Comparison of ENCODE assay signal across 8 mouse cellular contexts in genomic region chr5:137530588-137531413, GRCm38 (mm10). TPM values are rescaled to one million over a fixed set of nuclear protein-coding genes. Genes with fewer than 3 reads are reported as not detected.
A peak's percentile ranks its signal among the peaks of the same experiment; 100 is the strongest.
DNase-seq lines count a peak whose midpoint lies in the region; ATAC-seq and TF ChIP-seq lines count a peak whose summit lies in the region.

No protein-coding gene starts in this region.

- no peak for TF ChIP-seq CTCF in intestine, postnatal 0 days (IDR thresholded peaks at IDR 0.05; ENCODE audit: low read depth)

- H3K27me3 ChIP-seq in intestine, postnatal 0 days (replicated peaks; ENCODE audit: control insufficient read depth, insufficient read depth, low read length) = no peaks in the 10 kb centered on the region
- no peaks in the 10 kb centered on the region for H3K27me3 ChIP-seq in limb, embryonic 13.5 days
- H3K27me3 ChIP-seq in midbrain, embryonic 15.5 days (replicated peaks) = no peaks in the 10 kb centered on the region
- no peaks in the 10 kb centered on the region for H3K27me3 ChIP-seq in splenic B cell, adult 2 months (ENCODE audit: control insufficient read depth, insufficient read depth, low read length, poor library complexity, severe bottlenecking)

- H3K9ac ChIP-seq in intestine, postnatal 0 days (ENCODE audit: low read depth, low read length) = peak overlapping the region; percentile 64
- peak overlapping the region; percentile 93 for H3K9ac ChIP-seq in limb, embryonic 13.5 days
- peak overlapping the region; percentile 79 for H3K9ac ChIP-seq in midbrain, embryonic 15.5 days

- H3K27ac ChIP-seq in intestine, postnatal 0 days (ENCODE audit: low read depth, low read length) = peak overlapping the region; percentile 83
- peak overlapping the region; percentile 95 for H3K27ac ChIP-seq in limb, embryonic 13.5 days
- H3K27ac ChIP-seq in midbrain, embryonic 15.5 days = peak overlapping the region; percentile 94

- H3K4me2 ChIP-seq in intestine, postnatal 0 days (replicated peaks; ENCODE audit: low read depth) = peak overlapping the region; percentile 71
- H3K4me2 ChIP-seq in limb, embryonic 13.5 days (replicated peaks) = peak overlapping the region; percentile 98
- peak overlapping the region; percentile 87 for H3K4me2 ChIP-seq in midbrain, embryonic 15.5 days

- peak overlapping the region; percentile 72 for H3K4me3 ChIP-seq in intestine, postnatal 0 days (ENCODE audit: low read depth, low read length)
- peak overlapping the region; percentile 86 for H3K4me3 ChIP-seq in limb, embryonic 13.5 days
- peak overlapping the region; percentile 73 for H3K4me3 ChIP-seq in midbrain, embryonic 15.5 days

- H3K4me1 ChIP-seq in intestine, postnatal 0 days (replicated peaks; ENCODE audit: control insufficient read depth, insufficient read depth, low read length) = 0 out of 2 replicates have a peak, but pooled peaks cover 9% of the 10 kb centered on the region
- H3K4me1 ChIP-seq in limb, embryonic 13.5 days = peaks cover 38% of the 10 kb centered on the region
- peaks cover 37% of the 10 kb centered on the region for H3K4me1 ChIP-seq in midbrain, embryonic 15.5 days

- DNase-seq in thymus, adult 18-20 months = peak; percentile 54 to 72
- no peak for DNase-seq in thymus, postnatal 10 days (ENCODE audit: low spot score in 2 of 2)
- DNase-seq in embryo, embryonic 11 days = peak; percentile 91
- peak; percentile 81 to 87 for DNase-seq in gastrocnemius, postnatal 4 days (ENCODE audit: low spot score in 2 of 2)
- DNase-seq in splenic B cell, adult 2 months (ENCODE audit: low read depth, low spot score) = peak; percentile 89

- WGBS in intestine, postnatal 0 days = 0% methylated on average over 39 of the region's 46 CpGs
- 0% methylated on average over 44 of the region's 46 CpGs for WGBS in limb, embryonic 13.5 days
- WGBS in midbrain, embryonic 15.5 days = under 1% methylated on average over 35 of the region's 46 CpGs

- no peaks in the 10 kb centered on the region for H3K9me3 ChIP-seq in intestine, postnatal 0 days (ENCODE audit: control insufficient read depth)
- no peaks in the 10 kb centered on the region for H3K9me3 ChIP-seq in limb, embryonic 13.5 days
- H3K9me3 ChIP-seq in midbrain, embryonic 15.5 days = no peaks in the 10 kb centered on the region

- peaks cover 41% of the 10 kb centered on the region for H3K36me3 ChIP-seq in intestine, postnatal 0 days (ENCODE audit: control insufficient read depth, insufficient read depth)
- H3K36me3 ChIP-seq in limb, embryonic 13.5 days = peaks cover 40% of the 10 kb centered on the region
- H3K36me3 ChIP-seq in midbrain, embryonic 15.5 days (replicated peaks) = peaks cover 39% of the 10 kb centered on the region
- H3K36me3 ChIP-seq in splenic B cell, adult 2 months (ENCODE audit: control insufficient read depth, insufficient read depth, low read length, poor library complexity, severe bottlenecking) = peaks cover 17% of the 10 kb centered on the region

- no peak for ATAC-seq in intestine, postnatal 0 days
- peak; percentile 38 for ATAC-seq in limb, embryonic 13.5 days (ENCODE audit: low FRiP score, low read depth)
- ATAC-seq in midbrain, embryonic 15.5 days (replicated peaks) = peak; percentile 66

RNA-seq across cellular contexts. Expression of gene Epo, which starts 2.2 kb away (rescaled TPM):
- total RNA-seq in gastrocnemius, postnatal 4 days (2021) = not detected
- not detected in 2 replicates for polyA plus RNA-seq in intestine, postnatal 0 days (2015; fragmentation: Nextera tagmentation; extraction: Ambion mirVana)
- polyA plus RNA-seq in limb, embryonic 13.5 days (2015; fragmentation: Nextera tagmentation; extraction: Ambion mirVana) = 0.78 and 0.86 TPM in 2 replicates
- polyA plus RNA-seq in midbrain, embryonic 15.5 days (2015; fragmentation: Nextera tagmentation; extraction: Ambion mirVana) = not detected in 2 replicates

RNA-seq across cellular contexts. Expression of gene Gnb2, which starts 2.5 kb away (rescaled TPM):
- total RNA-seq in gastrocnemius, postnatal 4 days (2021) = 100 to 1,000 TPM; 483 to 529 TPM
- 386 and 389 TPM in 2 replicates for polyA plus RNA-seq in intestine, postnatal 0 days (2015; fragmentation: Nextera tagmentation; extraction: Ambion mirVana)
- polyA plus RNA-seq in limb, embryonic 13.5 days (2015; fragmentation: Nextera tagmentation; extraction: Ambion mirVana) = 343 and 352 TPM in 2 replicates
- polyA plus RNA-seq in midbrain, embryonic 15.5 days (2015; fragmentation: Nextera tagmentation; extraction: Ambion mirVana) = 525 and 570 TPM in 2 replicates

RNA-seq across cellular contexts. Expression of gene Gigyf1, which starts 12.5 kb away (rescaled TPM):
- total RNA-seq in gastrocnemius, postnatal 4 days (2021) = 10 to 100 TPM; 27.5 to 30.7 TPM
- polyA plus RNA-seq in intestine, postnatal 0 days (2015; fragmentation: Nextera tagmentation; extraction: Ambion mirVana) = 4.7 and 6.4 TPM in 2 replicates
- polyA plus RNA-seq in limb, embryonic 13.5 days (2015; fragmentation: Nextera tagmentation; extraction: Ambion mirVana) = 16.1 and 16.7 TPM in 2 replicates
- 20.2 and 23.5 TPM in 2 replicates for polyA plus RNA-seq in midbrain, embryonic 15.5 days (2015; fragmentation: Nextera tagmentation; extraction: Ambion mirVana)

RNA-seq across cellular contexts. Expression of gene Actl6b, which starts 22.5 kb away (rescaled TPM):
- total RNA-seq in gastrocnemius, postnatal 4 days (2021) = not detected
- 2.1 and 2.9 TPM in 2 replicates for polyA plus RNA-seq in intestine, postnatal 0 days (2015; fragmentation: Nextera tagmentation; extraction: Ambion mirVana)
- polyA plus RNA-seq in limb, embryonic 13.5 days (2015; fragmentation: Nextera tagmentation; extraction: Ambion mirVana) = 0.45 and 0.93 TPM in 2 replicates
- polyA plus RNA-seq in midbrain, embryonic 15.5 days (2015; fragmentation: Nextera tagmentation; extraction: Ambion mirVana) = 339 and 342 TPM in 2 replicates

RNA-seq across cellular contexts. Expression of gene Pop7, which starts 28.5 kb away (rescaled TPM):
- 10 to 100 TPM; 19.8 to 22.6 TPM for total RNA-seq in gastrocnemius, postnatal 4 days (2021)
- 47.9 and 50.4 TPM in 2 replicates for polyA plus RNA-seq in intestine, postnatal 0 days (2015; fragmentation: Nextera tagmentation; extraction: Ambion mirVana)
- polyA plus RNA-seq in limb, embryonic 13.5 days (2015; fragmentation: Nextera tagmentation; extraction: Ambion mirVana) = 48.4 and 54.0 TPM in 2 replicates
- 77.7 and 82.1 TPM in 2 replicates for polyA plus RNA-seq in midbrain, embryonic 15.5 days (2015; fragmentation: Nextera tagmentation; extraction: Ambion mirVana)

Comparison
In these comparisons a context has a peak if more than half of its experiments do, and no peak if none do; other contexts are left out.
1. DNase-seq: peak in thymus, adult 18-20 months (2 of 2), embryo, embryonic 11 days (single experiment), gastrocnemius, postnatal 4 days (2 of 2) and splenic B cell, adult 2 months (single experiment); none in thymus, postnatal 10 days (0 of 2).
2. Peak in every context shown above with its lines, with median percentiles within 50 percentile points of each other: H3K27ac ChIP-seq, H3K4me2 ChIP-seq, H3K4me3 ChIP-seq and H3K9ac ChIP-seq.